Mouse (Mus musculus): ENCODE measurements around the gene Cpm.

- TF ChIP-seq POLR2A (IDR thresholded peaks at IDR 0.05; ENCODE audit: borderline replicate concordance, insufficient read depth, low read length) (no peak), CTCF (IDR thresholded peaks at IDR 0.05; ENCODE audit: borderline replicate concordance, insufficient read depth, low read depth, low read length) (no peak)
Measured at GRCm38 (mm10) chr10:117674359-117675019, 45.2 kb downstream of the Cpm start.

Measured in cerebellum, adult 2 months (tissue).